Mouse (Mus musculus) adrenal gland, adult 8-10 months (tissue): ENCODE measurements around the gene Tiam2. TPM values are rescaled to one million over a fixed set of nuclear protein-coding genes. Genes with fewer than 3 reads are reported as not detected.

Source experiments
- DNase-seq: peaks from one replicate; pipeline ENCODE4 v3.0.0; 2022
- total RNA-seq, 4 experiments: library from RNA; stranded (reverse); gene quantifications; 2 replicates each; pipeline ENCODE4 v1.2.4; 2022

The Tiam2 gene
- total RNA-seq, 4 experiments from 2014 or later: 17.3 to 46.1 (median 32.0) TPM

- no peak for DNase-seq
Observed at GRCm38 (mm10) chr17:3453946-3454345, 127.6 kb downstream of the Tiam2 start.

- DNase-seq: no peak
Observed at GRCm38 (mm10) chr17:3454850-3455249, 128.5 kb downstream of the Tiam2 start.

- DNase-seq: no peak
Observed at GRCm38 (mm10) chr17:3457914-3458681, 131.7 kb downstream of the Tiam2 start.

- no peak for DNase-seq
Observed at GRCm38 (mm10) chr17:3465861-3466260, 139.5 kb downstream of the Tiam2 start.

GRCm38 (mm10) chr17:3466681-3467080 is 140.3 kb downstream of the Tiam2 start:
- DNase-seq: no peak

- DNase-seq: no peak
Observed at GRCm38 (mm10) chr17:3467636-3468324, 141.4 kb downstream of the Tiam2 start.

- no peak for DNase-seq
Observed at GRCm38 (mm10) chr17:3472018-3472417, 145.6 kb downstream of the Tiam2 start.

GRCm38 (mm10) chr17:3476546-3476945 is 150.2 kb downstream of the Tiam2 start:
- DNase-seq: no peak

- no peak for DNase-seq
Observed at GRCm38 (mm10) chr17:3481576-3482575, 155.5 kb downstream of the Tiam2 start.

GRCm38 (mm10) chr17:3483091-3483490 is 156.7 kb downstream of the Tiam2 start:
- no peak for DNase-seq

GRCm38 (mm10) chr17:3485851-3486250 is 159.5 kb downstream of the Tiam2 start:
- peak; percentile 82 for DNase-seq

GRCm38 (mm10) chr17:3487211-3487610 is 160.8 kb downstream of the Tiam2 start:
- no peak for DNase-seq

- DNase-seq: no peak
Observed at GRCm38 (mm10) chr17:3487721-3488601, 161.6 kb downstream of the Tiam2 start.

- peak; percentile 72 for DNase-seq
Observed at GRCm38 (mm10) chr17:3490216-3490895, 164.0 kb downstream of the Tiam2 start.

GRCm38 (mm10) chr17:3491065-3491464 is 164.7 kb downstream of the Tiam2 start:
- DNase-seq: no peak

- DNase-seq: no peak
Observed at GRCm38 (mm10) chr17:3491667-3492066, 165.3 kb downstream of the Tiam2 start.

GRCm38 (mm10) chr17:3495576-3495975 is 169.2 kb downstream of the Tiam2 start:
- no peak for DNase-seq

- no peak for DNase-seq
Observed at GRCm38 (mm10) chr17:3496080-3496479, 169.7 kb downstream of the Tiam2 start.

- DNase-seq: no peak
Observed at GRCm38 (mm10) chr17:3498086-3498485, 171.7 kb downstream of the Tiam2 start.

GRCm38 (mm10) chr17:3498580-3498979 is 172.2 kb downstream of the Tiam2 start:
- DNase-seq: no peak

GRCm38 (mm10) chr17:3499468-3499867 is 173.1 kb downstream of the Tiam2 start:
- DNase-seq: no peak
